Mouse (Mus musculus) skeletal muscle tissue, adult 2 months (tissue): ENCODE data around the gene Tada2b.

Source experiments
- DNase-seq: peaks from one replicate; pipeline ENCODE4 v3.0.0-alpha.2; 2012; ENCODE audit warnings: low read depth, low spot score

The Tada2b gene

DNA sequence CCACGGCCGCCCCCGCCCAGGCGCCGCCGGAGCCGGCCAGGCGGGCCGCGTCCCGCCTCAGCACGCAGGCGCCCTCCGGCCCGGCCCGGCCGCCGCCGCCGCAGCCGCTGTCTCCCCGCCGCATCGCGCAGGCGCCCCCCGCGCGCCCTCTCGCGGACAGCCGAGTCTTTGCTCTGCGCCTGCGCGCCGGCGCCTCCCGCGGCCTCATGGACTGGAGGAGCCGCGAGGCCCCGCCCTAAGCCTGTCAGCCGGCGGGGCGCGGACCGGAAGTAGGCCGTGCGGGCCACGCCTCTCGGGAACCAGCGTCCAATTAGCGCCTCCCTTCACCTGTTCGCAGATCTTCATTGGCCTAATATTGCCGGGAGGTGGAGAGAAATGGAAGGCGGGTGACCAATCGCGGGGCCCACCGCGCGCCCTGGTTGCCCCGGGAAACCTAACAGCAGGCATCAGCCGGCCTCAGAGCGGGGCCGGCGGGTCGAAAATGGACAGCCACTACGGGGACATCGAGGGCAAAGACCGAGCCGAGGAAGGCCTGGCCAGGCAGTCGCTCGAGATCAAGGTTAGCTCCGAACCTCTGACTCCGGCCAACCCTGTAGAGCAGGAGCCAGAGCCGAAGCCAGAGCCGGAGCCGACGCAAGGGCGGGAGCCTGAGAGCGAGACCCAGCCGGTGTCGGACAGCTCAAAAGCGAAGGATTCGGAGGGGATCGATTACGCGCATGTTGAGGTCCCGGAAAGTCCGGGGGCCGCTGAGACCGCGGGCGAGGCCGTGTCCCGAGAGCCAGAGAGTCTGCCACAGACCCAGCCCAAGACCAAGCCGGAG, at the start of gene Tada2b, which contains the start of gene Ccdc96:
Gene Tada2b (minus strand): TSS at position 115 of the 820 bp plus-strand sequence.
Gene Ccdc96 (plus strand): TSS at position 418 of the 820 bp plus-strand sequence.
- DNase-seq = peak; percentile 99

DNA sequence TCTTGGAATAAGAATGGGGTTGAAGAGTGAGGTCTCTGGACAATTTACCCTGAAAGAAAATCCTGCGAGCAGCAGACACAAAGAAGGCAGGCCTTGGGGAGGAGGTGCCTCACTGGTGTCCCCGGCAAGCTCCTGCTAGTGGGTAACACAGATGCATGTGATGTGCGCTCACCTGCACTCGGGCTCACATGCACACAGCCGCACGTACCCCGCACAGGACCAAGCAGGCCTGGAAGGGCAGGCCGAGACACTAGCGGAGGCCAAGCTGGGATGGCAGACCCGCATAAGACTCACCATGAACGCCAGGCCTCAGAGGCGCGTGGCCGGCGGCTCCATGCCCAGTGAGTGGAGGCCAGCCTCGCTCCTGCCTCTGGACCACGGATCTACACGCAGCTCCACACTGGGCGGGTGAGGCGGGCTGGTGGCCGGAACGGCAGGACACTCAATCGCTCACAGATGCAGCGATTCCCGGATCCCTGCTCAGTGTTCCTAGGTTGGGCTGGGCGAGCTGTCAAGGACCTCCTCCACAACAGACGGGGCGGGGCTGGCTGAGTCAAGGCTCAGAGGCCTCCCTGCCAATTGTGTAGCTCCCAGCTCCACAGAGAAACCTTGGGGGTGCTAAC, 46.2 kb upstream of the Tada2b start:
- peak; percentile 87 for DNase-seq

DNA sequence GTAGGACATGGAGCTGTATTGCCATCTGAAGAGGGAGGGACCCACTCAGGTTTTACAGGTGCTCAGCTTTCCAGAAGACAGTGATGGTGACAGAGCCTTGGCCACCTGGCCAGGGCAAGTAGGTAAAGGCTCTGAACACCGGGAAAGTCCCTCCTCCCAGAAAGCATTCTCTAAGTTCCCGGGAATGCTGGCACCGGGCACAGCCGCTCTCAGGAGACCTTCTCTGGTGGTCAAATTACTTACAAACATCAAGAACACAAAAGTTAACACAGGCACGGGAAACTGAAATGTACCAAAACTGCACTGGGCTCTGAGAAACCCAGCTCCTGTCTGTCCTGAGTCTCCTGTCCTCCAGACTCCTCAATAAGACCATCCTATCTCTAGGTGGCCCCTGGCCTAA, 45.6 kb upstream of the Tada2b start:
- DNase-seq = no peak

DNA sequence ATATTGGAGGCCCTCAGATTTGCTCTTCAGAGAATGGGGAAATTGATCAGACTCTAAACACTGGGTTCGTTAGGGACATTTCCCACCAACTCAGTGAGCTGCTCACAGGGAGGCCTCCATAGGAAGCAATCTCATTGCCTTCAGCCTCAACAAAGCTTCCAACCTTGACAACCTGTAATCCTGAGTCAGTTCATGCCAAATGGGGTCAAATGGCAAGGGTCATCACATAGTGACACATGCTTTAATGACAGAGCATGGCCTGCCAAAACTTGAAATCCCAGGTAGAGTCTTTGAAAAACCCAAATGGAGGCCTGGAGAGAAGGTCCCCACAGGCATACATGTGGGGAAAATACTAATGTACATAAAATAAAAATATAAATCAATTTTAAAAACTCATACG, 42.8 kb upstream of the Tada2b start:
- DNase-seq = no peak

DNA sequence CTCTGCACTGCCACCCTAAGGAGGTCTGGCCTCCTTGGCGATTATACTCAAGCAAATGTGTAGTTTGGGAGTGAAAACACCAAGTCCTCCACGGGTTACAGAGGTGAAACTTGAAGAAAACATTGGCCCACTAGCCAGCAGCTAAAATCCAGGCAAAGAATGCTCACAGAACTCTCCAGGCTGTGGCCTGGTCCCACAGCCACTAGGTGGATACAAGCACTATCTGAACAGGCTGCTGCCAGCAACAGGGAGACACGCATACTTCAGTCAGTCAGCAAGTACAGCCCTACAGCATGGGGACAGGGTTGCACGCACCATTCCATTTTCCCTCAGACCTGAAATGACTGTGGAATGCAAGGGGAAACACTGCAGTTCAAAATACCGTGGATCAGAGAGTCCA, 42.2 kb upstream of the Tada2b start:
- no peak for DNase-seq

DNA sequence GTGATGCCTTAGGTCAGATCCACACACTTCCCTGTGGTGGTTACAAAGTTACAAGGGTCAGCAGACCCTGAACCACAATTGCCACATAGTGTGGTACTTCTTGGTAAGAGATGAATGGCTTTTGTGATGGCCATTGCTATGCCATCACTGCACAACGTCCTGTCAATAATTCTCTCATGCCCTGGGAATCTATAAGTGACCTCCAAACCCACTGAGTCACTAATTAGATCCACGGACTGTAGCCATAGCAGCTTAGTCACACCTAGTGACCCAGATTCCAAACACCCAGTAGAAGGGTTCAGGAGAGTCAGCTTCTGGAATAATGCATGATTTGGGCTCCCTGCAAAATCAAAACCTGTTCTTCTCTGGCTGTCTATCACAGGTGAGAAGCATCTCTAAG, 41.1 kb upstream of the Tada2b start:
- DNase-seq = no peak

DNA sequence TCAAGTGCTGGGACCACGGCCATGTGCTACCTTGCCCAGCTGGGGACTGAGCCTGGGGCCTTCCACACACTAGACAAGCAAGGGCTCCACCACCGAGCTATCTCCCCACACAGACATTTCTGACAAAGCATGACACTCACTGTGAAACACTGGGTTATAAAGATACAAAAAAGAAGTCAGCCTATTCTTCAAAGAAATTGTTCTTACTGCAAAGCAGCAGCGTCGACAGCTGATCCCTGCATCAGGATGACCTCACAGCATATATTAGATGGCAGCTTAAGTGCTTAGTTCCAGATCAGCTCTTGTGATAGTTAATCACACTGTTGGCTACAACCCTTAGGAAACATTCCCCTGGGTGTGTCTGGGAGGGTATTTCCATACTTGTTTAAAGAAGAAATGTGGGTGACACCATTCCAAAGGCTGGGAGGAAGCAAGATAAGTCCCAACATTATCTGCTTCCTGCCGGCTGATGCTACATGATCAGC, 39.2 kb upstream of the Tada2b start:
- DNase-seq = no peak

DNA sequence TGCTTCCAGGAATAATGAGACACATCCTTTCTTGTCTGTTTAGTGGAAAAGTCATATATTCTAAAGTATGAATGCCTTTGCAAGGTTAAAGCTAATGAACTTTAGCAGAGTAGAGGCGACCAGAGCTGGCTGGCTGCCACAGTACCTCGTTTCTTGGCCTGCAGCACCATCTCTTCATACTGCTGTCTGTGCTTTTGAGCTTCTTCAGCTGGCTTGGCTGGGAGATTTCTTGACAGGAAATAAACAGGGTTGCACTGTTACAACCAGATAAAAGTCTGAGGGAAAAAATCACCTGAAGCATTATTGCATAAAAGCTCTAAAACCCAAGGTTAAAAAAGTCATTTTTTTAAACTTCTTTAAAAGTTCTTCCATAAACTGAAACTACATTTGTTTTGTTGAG, 38.7 kb upstream of the Tada2b start:
- DNase-seq = no peak

DNA sequence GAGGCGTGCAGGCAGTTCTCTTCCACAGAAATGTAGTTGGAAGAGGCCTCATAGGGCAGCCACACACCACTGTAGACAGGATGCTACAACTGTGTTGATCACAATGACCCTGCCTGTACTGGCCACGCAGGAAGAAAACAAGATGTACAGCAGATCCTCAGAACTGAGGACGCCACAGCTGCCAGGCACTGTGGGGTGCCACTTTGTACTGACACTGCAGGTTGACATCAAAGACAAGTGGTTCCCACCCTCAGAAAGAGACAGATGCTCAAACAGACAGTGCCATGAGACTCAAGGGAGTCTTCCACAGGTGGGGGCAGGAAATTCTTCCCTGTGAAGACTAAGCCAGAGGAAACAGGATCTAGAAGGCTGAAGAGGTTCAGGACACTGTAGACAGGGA, 35.7 kb upstream of the Tada2b start:
- DNase-seq = no peak

DNA sequence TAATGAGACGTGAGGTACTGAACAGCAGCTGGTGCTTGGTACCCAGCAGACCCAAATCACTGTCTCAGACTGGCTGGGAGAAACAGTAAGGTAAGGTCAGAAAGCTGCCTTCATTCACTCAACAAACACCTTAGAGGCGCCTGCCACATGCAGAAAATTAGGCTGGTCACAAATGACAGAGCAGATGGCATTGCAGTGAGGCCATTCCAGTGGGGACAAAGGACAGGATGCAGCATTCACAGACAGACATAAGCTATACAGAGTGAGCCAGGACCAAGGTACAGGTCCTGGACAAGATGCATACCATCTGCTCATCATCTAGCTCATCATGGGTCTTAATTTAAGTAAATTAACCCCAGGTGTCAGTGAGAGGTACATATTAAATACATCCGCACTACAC, 33.5 kb upstream of the Tada2b start:
- DNase-seq = no peak

DNA sequence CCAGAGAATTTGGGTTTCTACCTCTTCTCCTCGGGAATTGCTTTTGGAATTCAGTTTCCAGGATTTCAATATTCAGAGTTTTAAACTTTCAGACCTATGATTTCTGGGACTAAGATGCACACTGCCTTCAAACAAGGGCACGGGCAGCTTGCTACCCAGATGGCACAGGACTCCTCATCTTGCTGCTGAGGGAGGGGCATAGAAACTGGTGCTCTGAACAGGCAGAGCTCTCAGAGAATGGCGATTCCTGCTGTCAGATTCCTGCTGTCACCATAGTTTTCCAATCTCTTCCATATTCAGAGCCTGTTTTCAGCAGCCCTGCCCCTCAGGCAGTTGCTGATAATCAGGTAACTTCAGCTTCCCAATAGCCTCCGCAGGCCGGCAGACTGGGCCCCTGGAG, 31.5 kb upstream of the Tada2b start:
- DNase-seq = no peak

DNA sequence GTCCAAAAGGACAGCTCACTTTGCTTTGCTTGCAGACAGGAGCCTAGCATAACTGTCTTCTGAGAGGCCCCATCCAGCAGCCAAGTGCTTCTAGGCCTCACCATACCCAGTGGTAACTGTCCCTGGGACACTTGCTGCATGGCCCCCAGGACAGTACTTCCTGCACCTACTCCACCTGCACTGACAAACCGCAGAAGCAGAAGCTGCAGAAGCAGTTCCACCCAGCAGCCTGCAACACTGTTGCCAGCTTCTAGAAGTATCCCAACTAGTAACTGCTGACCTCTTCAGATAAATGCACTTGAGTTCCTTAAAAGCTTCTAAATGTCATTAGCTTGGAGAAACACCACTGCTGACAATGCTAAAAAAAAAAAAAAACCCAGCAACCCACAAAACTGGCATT, 31.0 kb upstream of the Tada2b start:
- DNase-seq = peak; percentile 15

DNA sequence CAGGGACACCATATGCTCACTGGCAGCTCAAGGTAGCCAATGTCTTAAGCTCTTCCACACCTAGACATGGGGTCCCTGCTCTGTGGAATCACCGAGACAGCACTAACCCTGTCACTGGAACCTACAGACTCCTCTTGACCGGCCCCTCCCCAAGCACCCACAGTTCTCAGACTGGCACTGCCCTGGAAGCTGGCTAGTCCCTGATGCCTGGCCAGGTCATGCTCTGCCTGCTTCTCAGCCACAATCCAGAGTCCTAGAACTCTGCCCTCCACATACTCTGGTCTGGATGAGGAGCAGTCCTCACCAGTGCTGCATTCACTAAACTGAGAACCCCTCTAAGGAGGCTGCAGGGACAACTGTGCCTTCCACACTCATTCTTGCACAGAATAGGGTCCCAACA, 26.9 kb upstream of the Tada2b start:
- DNase-seq = no peak

DNA sequence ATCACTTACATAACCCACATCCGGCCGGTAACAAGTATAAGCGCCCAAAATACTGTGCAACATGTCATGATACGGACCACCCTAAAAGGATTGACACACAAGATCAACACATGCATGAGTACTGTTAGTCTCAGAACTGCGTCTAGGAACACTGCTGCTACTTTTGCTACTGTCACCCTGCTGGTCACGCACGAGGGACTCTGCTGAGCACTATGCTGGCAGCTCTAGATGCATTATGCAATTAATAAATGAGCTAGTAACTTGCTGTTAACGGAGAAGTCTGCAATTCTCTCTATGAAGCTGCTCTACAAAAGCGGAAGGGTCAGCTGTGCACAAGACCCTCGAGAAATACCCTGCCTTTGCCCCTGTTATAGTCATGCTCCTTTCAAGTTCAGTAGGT, 24.3 kb upstream of the Tada2b start:
- no peak for DNase-seq

DNA sequence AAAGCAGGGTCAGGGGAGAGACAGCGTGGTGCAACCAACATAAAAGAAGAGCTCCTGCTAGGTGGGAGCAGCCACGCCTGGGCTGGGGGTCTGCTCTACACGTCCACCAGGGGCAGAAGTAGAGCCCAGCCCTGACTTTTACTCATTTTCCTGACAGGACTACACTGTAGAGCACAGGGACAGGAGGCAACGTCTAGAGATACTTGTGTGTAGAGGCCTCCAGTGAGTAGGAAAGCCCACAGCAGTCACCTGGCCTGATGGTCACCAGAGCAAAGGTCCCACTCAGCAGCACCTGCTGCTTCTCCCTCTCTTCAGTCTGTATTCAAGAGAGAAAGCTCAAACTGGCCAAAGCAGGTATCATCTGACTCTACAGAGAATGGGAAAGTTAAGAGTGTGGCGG, 21.6 kb upstream of the Tada2b start:
- DNase-seq = no peak

DNA sequence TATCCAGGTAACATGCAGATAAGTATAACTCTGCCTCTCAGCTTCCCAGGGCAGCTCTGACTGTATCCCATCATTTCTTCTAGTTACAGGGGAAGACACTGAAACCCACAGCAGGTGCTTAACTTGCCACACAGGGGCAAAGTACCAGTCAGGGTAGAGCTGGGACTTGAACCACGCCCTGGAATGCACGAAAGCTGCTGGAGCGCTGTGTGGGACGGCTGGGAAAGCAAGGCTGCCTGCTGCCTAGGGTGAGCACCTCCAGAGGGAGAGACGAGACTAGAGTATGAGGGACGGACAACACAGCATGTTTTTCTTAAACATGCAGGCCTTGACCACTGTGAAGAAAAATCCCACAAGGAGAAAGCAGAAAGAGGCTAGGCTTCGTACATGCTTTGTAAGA, 21.1 kb upstream of the Tada2b start:
- DNase-seq = no peak

DNA sequence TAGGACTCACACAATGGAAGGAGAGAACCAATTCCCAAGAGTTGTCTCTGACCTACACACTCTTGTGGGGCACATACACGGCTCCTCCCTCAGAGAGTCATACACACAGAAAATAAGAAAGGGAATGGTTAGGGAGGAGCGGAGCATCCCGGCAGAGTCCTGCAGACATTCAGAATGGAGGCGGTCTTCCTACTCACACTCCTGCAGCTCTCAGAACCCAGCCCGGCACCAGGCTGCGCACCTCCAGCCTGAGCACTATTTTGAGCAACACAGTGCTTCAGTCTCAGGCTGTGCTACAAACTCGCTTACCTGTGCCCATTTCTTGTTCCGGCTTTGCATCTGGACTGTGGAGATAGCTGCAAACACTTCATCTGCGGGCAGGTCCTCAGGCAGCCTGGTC, 10.6 kb upstream of the Tada2b start:
- no peak for DNase-seq

DNA sequence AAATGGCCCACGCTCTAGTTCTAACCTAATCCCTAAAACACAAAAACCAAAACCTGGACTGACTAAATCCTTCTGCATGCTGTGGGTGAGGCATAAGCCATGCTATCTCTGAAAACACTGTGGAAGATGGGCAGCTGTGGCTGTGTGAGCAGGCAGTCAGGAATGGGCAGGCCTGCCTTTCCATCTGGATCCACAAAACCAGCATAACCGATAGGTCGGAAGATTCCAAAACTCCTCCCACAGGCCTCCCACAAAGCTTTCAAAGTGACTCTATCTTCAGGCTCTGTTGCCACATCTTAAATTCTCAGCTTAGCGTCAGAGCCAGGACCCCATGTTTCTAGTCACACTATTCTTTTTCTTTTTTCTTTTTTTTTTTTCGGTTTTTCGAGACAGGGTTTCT, 9.8 kb upstream of the Tada2b start:
- no peak for DNase-seq

DNA sequence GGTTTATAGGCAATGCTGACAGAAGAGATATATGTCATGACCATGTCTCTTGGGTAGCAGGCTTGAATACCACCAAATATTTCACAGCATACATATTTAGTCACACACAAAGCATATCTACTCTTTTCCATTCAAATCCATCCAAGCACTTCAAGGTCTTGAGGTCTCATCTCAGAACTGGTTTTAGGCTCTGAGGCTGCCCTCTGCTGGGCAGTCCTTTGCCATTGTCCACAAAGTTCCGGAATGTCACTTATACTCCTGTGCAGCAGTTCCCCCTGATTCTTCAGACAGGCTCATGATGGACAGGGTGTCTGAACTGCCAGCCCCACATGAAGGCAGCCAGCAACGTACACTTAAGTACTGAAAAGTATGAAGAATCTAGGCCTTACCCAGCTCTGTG, 5.1 kb upstream of the Tada2b start:
- DNase-seq = no peak

DNA sequence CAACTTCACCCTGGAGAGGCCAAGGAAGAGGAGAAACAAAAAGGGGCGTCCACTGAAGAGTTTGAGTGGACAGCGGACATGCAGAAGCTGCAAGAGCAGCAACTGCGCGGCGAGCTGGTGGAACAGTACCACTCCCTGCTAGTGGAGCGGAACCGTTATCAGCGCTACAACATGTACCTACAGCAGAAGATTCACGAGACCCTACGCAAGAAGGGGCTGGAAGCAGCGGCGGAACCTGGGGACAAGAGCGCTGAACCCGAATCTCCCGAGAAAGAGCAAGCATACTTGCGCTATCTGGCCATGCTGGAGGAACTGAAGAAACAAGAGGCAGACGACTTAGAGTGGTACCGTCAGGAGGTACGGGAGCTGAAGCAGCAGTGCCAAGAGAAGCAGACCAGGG, 1.2 kb upstream of the Tada2b start:
- no peak for DNase-seq

DNA sequence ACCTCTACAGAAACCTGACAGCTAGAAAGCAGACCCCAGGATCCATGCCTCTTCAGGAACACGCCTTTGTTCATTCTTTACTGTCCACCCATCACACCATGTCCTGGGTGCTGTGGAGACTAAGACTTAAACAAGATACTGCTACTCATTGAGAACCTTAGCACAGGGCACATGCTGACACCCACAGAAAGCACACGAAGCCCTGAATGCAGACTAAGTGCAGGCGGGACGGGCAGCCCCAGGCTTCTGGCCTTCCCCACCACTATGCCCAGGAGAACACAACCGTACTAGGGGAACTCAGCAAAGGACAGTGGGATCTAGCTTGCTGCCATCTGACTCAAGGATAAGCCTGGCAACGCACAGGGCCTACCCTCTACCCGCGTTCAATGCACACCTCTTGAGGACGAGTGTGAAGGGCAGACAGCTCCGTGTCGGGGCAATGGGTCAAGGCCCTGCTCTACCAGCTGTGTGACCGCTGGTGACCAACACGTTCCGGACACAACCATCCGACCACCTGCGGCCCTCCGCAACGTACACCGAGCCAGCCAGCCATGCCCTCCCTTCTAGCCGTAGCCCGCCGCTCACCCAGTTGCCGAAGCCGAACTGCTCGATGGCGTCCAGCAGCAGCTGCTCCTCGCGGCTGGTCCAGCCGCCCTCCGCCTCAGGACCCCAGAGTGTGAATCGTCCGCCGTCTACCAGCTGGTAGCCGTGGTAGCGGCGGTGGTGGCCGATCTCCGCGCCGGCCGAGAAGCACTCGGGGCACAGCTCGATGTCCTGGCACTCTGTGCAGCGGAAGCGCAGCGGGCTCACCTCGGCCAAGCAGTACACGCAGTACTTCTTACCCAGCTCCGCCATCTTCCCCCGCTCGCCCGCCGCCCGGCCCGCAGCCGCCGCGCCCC, 633 bp downstream of the Tada2b start:
- peak; percentile 45 for DNase-seq

DNA sequence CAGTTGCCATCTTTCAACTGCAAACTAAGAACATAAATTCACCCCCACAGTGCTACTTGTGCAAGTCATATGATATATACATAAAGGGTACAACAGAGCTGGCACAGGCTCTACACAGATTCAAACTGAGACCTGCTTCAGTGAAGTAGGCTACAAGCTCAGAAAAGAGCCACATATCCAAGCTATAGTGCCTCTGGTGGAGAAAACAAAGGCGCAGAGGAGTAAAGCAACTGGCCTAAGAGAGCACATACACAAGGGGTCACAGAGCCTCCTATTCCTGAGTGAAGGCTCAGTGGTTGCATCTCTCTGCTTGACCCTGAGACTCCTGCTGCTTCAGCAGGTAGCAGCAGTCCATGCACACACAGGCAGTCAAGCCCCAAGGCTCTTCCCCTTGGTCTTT, 3.0 kb downstream of the Tada2b start:
- no peak for DNase-seq
